Mouse (Mus musculus) embryonic facial prominence, embryonic 10.5 days (tissue): ENCODE measurements around the gene Vipr2. TPM values are rescaled to one million over a fixed set of nuclear protein-coding genes. Genes with fewer than 3 reads are reported as not detected.
A peak's percentile ranks its signal among the peaks of the same experiment; 100 is the strongest.

ENCODE experiments used
- DNase-seq: peaks from one replicate; pipeline ENCODE4 v3.0.0-alpha.2; 2017; ENCODE audit warnings: low spot score
- H3K27ac ChIP-seq: fragments of 300-500 bp; sonication (generic); replicated peaks from 2 replicates; pipeline ENCODE4 v1.5.1; 2016; ENCODE audit warnings: mild to moderate bottlenecking
- H3K27me3 ChIP-seq: fragments of 300-500 bp; sonication (generic); replicated peaks from 2 replicates; pipeline ENCODE4 v1.6.1; 2016; ENCODE audit warnings: low read depth, mild to moderate bottlenecking; ENCODE audit not compliant: poor library complexity, severe bottlenecking
- H3K36me3 ChIP-seq: fragments of 300-500 bp; sonication (generic); replicated peaks from 2 replicates; pipeline ENCODE4 v1.6.1; 2016; ENCODE audit warnings: mild to moderate bottlenecking, moderate library complexity
- H3K4me1 ChIP-seq: fragments of 300-500 bp; sonication (generic); 2 replicates; pipeline ENCODE4 v1.6.1; 2016
- H3K4me3 ChIP-seq: fragments of 300-500 bp; sonication (generic); 2 replicates; pipeline ENCODE4 v1.5.1; 2016; ENCODE audit warnings: mild to moderate bottlenecking, moderate library complexity
- H3K9me3 ChIP-seq: fragments of 300-500 bp; sonication (generic); 2 replicates; pipeline ENCODE4 v1.6.1; 2016; ENCODE audit warnings: mild to moderate bottlenecking
- WGBS: fragments of 180-500 bp; shearing (Covaris S2); methylation state at CpG from one replicate; pipeline ENCODE4 v1.1.7; 2016; 5-methylcytosine and 5-hydroxymethylcytosine counted together
- polyA plus RNA-seq: library from polyadenylated mRNA; unstranded; fragments of >200 nt; fragmentation: Nextera tagmentation; extraction: Ambion mirVana; gene quantifications from 2 replicates; pipeline ENCODE4 v1.2.1, GENCODE M21; 2016

Vipr2 gene
- polyA plus RNA-seq: 1.7 and 2.2 TPM in 2 replicates

DNA sequence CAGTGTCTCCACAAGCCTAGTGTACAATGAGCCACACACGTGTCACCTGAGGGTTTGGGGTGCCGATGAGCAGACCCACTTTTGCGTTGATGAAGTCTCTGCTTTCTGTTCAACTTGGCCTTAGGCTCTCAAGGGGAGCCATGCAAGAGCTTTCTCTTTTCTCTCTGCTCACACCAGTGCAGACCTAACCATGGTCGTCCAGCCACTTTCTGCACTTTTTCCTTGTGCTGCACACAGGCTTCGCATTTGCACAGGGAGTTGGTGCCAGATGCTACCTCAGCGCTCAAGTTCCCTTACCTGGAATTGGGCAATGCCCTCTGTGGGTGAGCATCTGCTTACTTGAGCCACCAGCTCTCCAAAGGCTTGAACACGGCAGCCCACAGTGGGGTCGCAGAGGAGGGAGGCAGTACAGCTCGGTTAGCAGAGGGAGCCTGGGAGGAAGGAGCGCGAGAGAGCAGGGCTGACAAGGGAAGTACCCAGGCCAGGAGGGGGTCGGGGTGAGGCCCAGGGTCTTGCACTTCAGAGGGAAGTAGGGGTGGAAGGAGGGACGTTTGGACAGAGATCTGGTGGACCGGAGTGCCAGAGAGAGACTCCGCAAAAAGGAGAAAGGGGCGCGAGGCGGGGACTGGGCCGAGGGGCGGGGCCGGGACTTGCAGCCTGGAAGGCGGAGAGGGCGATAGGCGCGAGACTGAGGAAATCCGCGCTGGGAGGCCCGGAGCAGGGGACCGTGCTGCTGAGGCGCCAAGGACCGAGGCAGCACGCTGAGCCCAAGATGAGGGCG is at the start of gene Vipr2:
Gene Vipr2 (plus strand): TSS at position 653 of the 781 bp plus-strand sequence.
- H3K36me3 ChIP-seq: no peaks in the 10 kb centered on the region
- peak; percentile 87 for DNase-seq
- peaks cover 46% of the 10 kb centered on the region for H3K27me3 ChIP-seq
- H3K4me3 ChIP-seq: peak within 1 kb of the TSS; percentile 65
- H3K9me3 ChIP-seq: no peaks in the 10 kb centered on the region
- H3K4me1 ChIP-seq: peaks cover 10% of the 10 kb centered on the region
- peak within 1 kb of the TSS; percentile 86 for H3K27ac ChIP-seq
- 4% methylated on average over 33 of the region's 33 CpGs for WGBS

DNA sequence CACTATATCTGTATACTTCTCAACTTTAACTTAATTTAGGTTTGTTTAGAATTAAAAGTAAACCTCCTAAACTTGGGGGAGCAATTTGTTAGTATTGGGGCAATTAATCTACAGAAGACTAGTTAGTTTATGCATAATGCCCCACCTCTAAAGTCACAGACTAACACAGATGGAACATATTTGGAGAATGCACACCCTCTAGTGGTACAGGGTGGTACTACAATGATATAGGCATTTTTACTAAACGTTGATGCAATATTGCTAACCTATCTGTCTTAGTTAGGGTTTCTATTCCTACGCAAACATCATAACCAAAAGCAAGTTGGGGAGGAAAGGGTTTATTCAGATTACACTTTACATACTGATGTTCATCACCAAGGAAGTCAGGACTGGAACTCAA is 49.4 kb upstream of the Vipr2 start:
- Histone ChIP-seq H3K4me1 (no peaks in the 10 kb centered on the region), H3K9me3 (peaks cover 6% of the 10 kb centered on the region; the same call in 1 of the 2 replicates), H3K27me3 (no peaks in the 10 kb centered on the region), H3K27ac (no peak overlapping the region), H3K4me3 (no peak overlapping the region), H3K36me3 (no peaks in the 10 kb centered on the region)
- no peak for DNase-seq
- 44% methylated on average over 2 of the region's 2 CpGs for WGBS

DNA sequence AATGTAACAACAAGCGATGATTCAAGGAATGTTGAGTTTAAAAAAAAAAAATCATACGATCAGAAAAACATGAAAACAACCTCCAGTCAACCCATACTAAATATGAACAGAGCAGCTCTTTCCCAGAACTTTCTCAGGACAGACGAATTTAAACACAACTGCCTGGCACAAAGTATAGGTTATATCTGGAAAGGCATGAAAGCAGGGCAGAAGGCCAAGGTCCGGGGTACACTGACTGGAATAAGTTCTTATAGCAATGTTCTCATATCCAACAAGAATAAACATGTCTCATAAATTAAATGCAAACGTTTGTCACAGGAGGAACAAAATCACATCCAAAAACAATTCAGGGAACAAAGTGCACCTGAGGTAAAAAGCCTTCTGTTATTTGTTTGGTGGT is 42.2 kb upstream of the Vipr2 start:
- Histone ChIP-seq H3K4me3 (no peak overlapping the region), H3K27me3 (no peaks in the 10 kb centered on the region), H3K36me3 (no peaks in the 10 kb centered on the region), H3K9me3 (peaks cover 8% of the 10 kb centered on the region; the same call in 1 of the 2 replicates), H3K4me1 (no peaks in the 10 kb centered on the region), H3K27ac (no peak overlapping the region)
- no peak for DNase-seq
- WGBS: 74% methylated on average over 5 of the region's 5 CpGs

DNA sequence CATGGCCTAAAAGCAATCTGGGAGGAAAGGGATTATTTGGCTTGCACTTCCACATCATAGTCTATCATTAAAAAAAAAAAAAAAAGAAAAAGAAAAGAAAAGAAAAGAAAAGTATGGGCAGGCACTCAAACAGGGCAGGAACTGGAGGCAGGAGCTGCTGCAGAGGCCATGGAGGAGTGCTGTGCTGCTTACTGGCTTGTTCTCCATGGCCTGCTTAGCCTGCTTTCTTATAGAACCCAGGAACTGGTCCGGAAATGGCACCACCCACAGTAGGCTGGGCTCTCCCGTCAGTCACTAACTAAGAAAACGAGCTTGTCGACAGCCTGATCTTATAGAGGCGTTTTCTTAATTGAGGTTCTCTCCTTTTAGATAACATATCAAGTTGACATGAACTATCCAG is 32.7 kb upstream of the Vipr2 start:
- Histone ChIP-seq H3K36me3 (peaks cover 6% of the 10 kb centered on the region), H3K4me1 (peaks cover 15% of the 10 kb centered on the region), H3K27ac (no peak overlapping the region), H3K4me3 (no peak overlapping the region), H3K9me3 (no peaks in the 10 kb centered on the region), H3K27me3 (no peaks in the 10 kb centered on the region)
- no peak for DNase-seq
- 87% methylated on average over 5 of the region's 5 CpGs for WGBS

DNA sequence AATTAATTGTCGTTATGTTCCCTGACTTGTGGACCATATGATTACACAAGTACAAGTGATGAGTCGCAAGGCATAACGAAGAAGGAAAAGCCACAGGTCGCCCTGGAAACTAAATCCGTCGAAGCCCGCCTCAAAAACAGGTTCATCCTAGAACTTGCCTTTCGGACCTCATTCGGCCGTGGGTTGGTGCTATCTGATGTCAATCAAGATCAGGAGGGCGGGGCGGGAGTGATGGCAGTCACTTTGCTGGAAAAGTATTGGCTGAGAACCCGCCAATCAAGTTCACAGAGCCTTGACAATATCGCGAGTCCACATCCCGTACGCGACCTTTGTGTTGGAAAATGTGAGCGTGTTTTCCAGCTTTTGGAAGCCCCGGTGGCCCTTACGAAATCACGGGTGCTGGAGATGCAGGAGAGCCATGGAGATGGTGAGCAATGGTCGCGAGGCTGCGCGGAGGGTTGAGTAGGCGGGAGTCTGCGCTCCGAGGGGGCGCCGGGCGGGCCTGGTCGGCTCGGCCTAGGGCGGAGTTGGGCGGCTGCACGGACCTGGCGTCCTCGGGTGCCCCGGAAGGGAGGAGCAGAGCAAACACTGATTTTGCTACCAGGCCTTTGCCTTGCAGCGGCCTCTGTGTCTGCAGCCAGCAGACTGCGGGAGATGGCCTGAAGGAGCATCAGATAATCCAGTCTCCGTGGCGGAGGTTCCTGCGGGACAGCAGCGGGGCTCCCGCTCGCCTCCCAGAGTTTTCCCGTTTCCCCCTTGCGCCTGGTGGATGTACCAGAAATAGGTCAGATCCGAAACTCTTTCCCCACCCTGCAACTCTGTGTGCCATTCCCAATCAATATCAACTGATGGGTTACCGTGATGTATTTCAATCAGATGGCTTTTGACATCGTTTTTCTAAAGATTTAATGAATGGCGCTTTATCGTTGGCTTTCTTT is 29.8 kb upstream of the Vipr2 start, which contains the start of gene Zfp386:
Gene Zfp386 (plus strand): TSS at position 285 of the 938 bp plus-strand sequence.
- peak; percentile 97 for DNase-seq
- peaks cover 15% of the 10 kb centered on the region for H3K4me1 ChIP-seq
- no peaks in the 10 kb centered on the region for H3K9me3 ChIP-seq
- 1% methylated on average over 55 of the region's 55 CpGs for WGBS
- H3K27me3 ChIP-seq: no peaks in the 10 kb centered on the region
- H3K36me3 ChIP-seq: peaks cover 36% of the 10 kb centered on the region
- peak within 1 kb of the TSS; percentile 99 for H3K27ac ChIP-seq
- H3K4me3 ChIP-seq: peak within 1 kb of the TSS; percentile 87

DNA sequence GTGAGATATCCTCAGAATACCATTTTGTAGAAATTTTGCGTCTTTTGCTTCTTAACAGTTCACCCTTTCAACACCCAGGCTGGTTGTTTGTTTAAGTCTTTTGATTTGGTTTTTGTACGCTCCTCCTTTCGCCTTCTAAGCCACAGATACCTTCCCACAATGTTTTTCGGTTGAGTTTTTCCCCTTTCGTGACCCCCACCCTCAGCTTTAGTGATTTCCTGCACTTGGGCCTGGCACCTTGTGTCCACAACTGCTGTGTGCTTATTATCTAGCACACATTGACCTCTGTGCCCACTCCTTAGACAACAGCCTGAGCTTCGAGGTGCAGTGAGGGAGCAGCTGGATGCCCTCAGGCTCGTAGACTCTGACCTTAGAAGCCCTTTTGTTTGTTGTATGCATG is 28.8 kb upstream of the Vipr2 start:
- H3K27ac ChIP-seq: peak overlapping the region; percentile 99
- H3K4me3 ChIP-seq: peak overlapping the region; percentile 87
- DNase-seq: no peak
- H3K4me1 ChIP-seq: peaks cover 15% of the 10 kb centered on the region
- H3K36me3 ChIP-seq: peaks cover 46% of the 10 kb centered on the region
- H3K9me3 ChIP-seq: no peaks in the 10 kb centered on the region
- H3K27me3 ChIP-seq: no peaks in the 10 kb centered on the region
- WGBS: 59% methylated on average over 7 of the region's 7 CpGs

DNA sequence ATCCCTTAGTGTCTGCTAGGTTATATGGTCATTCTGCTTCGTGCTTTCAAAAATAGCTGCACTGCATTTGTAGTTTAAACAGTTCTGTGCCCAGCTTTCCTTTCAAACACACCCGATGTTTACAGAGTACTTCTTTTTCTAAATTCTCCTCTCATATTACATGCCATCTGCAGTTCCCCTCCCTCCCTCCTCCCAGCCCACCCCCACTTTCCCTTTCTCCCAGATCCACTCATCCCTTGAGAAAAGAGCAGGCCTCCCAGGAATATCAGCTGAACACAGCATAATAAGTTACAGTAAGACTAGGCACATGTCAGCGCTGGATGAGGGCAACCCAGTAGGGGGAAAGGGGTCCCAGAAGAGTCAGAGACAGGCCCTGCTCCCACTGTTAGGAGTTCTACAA is 28.3 kb upstream of the Vipr2 start:
- H3K4me3 ChIP-seq: peak overlapping the region; percentile 87
- WGBS: 80% methylated on average over 3 of the region's 3 CpGs
- no peak for DNase-seq
- H3K4me1 ChIP-seq: peaks cover 15% of the 10 kb centered on the region
- peaks cover 51% of the 10 kb centered on the region for H3K36me3 ChIP-seq
- no peaks in the 10 kb centered on the region; the same call in 1 of the 2 replicates for H3K9me3 ChIP-seq
- H3K27ac ChIP-seq: 0 out of 2 replicates have a peak overlapping the region, but pooled peaks have one; percentile 99
- H3K27me3 ChIP-seq: no peaks in the 10 kb centered on the region

DNA sequence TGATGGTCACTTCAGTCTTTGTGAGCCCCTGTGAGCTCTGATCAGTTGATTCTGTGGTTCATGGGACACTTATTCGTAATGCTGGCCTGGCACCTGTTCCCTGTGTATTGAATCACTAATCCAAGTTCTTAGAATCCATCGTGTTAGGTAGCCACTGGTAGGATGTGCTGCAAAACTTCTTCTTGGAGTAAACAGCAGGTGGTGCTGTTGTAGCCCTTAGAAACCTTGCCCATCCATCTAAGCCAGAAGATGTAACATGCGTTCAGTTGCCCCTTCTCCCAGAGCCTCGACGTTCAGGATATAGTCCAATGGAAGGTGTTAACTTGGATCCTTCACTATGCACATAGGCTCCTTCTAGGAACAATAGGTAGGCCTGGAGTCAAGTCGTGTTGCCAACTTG is 27.8 kb upstream of the Vipr2 start:
- 90% methylated on average over 6 of the region's 6 CpGs for WGBS
- Histone ChIP-seq H3K4me3 (peak overlapping the region; percentile 87), H3K4me1 (peaks cover 15% of the 10 kb centered on the region), H3K27me3 (no peaks in the 10 kb centered on the region), H3K9me3 (peaks cover 4% of the 10 kb centered on the region; the same call in 1 of the 2 replicates), H3K36me3 (peaks cover 56% of the 10 kb centered on the region), H3K27ac (no peak overlapping the region)
- no peak for DNase-seq

DNA sequence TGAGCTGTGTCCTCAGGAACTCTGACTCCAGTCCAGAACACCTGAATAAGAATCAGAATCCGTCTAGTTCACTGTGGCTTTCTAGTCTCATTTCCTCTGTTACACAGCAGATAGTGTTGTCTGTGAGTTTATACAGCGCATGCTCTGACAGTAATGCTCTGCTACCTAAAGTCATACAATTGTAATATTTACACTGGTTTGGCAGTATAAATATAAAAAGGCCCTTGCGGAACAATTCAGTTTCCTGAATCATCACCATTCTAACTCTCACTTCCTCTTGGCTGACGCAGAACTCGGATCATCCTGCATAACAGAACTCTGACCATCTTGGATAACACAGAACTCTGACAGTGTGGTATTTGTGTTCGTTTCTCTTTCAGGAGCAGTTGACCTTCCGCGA is 23.2 kb upstream of the Vipr2 start:
- H3K36me3 ChIP-seq: peaks cover 100% of the 10 kb centered on the region

DNA sequence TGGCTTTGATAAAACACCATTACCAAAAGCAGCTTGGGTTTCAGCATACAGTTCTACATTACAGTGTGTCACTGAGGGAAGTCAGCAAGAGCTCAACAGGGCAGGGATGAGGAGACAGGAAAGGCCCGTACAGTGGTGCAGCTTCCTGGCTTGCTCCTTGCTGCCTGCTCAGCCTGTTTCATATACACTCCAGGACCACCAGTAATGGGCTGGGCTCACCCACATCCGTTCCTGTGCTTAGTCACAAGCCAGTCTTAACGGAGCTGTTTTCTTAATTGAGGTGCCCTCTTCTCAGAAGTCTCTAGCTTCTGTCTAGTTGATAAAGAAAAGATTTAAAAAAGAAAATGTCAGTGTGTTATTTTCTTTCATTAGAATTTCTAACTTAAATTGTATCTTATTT is 21.4 kb upstream of the Vipr2 start:
- peaks cover 100% of the 10 kb centered on the region for H3K36me3 ChIP-seq
- no peaks in the 10 kb centered on the region for H3K27me3 ChIP-seq
- no peak overlapping the region for H3K27ac ChIP-seq
- WGBS: 97% methylated on average over 3 of the region's 3 CpGs
- DNase-seq: no peak
- H3K4me3 ChIP-seq: no peak overlapping the region
- H3K4me1 ChIP-seq: no peaks in the 10 kb centered on the region
- peaks cover 51% of the 10 kb centered on the region for H3K9me3 ChIP-seq

More for the DNA sequence above, 23.2 kb upstream of the Vipr2 start:
- Histone ChIP-seq H3K4me1 (peaks cover 3% of the 10 kb centered on the region), H3K27ac (no peak overlapping the region), H3K9me3 (peaks cover 33% of the 10 kb centered on the region), H3K4me3 (no peak overlapping the region), H3K27me3 (no peaks in the 10 kb centered on the region)
- DNase-seq: no peak
- WGBS: 96% methylated on average over 8 of the region's 8 CpGs

DNA sequence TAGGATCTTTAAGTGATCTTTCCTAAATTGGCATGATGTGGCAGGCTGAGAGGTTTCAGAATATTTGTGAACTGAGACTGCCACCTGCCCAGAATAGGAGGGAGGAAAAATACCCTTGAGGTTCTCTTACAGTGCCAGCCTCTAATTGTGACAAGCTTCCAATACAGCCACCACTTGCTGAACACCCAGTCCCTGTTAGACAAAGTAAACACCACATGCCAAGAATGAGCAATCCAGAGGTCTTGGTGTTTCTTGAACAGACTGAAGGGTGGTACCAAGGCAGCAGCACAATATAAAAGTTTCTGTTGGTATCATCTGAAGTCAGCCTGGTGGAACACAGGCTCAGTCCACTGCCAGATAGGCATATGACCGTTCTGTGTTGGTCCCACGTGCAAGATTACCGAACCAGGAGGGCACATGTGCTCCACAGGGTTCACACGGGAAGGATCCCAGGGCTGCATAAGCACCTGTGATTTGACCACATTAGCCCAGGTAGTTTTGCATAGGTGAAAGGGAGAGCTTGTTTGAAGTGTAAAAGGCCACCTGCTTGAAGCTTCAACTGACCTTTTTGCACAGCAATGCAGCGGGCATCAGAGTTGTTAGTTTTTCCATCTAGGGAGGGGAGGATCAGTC is 15.8 kb upstream of the Vipr2 start:
- Histone ChIP-seq H3K9me3 (peaks cover 65% of the 10 kb centered on the region), H3K36me3 (peaks cover 59% of the 10 kb centered on the region), H3K27ac (no peak overlapping the region), H3K4me3 (no peak overlapping the region), H3K4me1 (no peaks in the 10 kb centered on the region), H3K27me3 (no peaks in the 10 kb centered on the region)
- no peak for DNase-seq
- whole genome bisulfite sequencing: 97% methylated on average over 5 of the region's 5 CpGs

DNA sequence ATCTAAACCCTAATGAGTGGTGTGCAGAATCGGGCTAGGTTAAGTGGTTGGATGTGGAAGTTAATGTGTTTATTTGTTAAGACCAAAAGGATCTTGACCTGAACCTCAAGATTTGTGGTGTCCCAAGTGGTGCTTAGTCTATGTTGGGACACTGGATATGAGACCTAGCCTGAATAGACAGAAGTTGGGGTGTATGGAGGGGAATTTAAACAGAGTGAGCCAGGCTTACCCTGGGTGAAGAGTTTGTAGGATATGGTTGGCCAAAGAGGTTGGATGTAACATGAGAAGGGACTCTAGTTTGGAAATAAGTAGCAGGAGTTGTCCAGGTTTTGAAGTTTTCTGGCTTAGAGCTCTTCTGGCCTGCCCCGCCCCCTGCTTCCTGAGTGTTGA is 15.3 kb upstream of the Vipr2 start:
- no peak for DNase-seq
- Histone ChIP-seq H3K27me3 (no peaks in the 10 kb centered on the region), H3K4me3 (no peak overlapping the region), H3K27ac (no peak overlapping the region), H3K4me1 (no peaks in the 10 kb centered on the region), H3K36me3 (peaks cover 54% of the 10 kb centered on the region), H3K9me3 (peaks cover 60% of the 10 kb centered on the region)
- WGBS: 95% methylated on average over 2 of the region's 2 CpGs
